Mouse (Mus musculus) activated CD4-positive, CD25-positive, alpha-beta regulatory T cell, adult 4 months (primary cell): ENCODE data around the gene Fam243. TPM values are rescaled to one million over a fixed set of nuclear protein-coding genes. Genes with fewer than 3 reads are reported as not detected.
A peak's percentile ranks its signal among the peaks of the same experiment; 100 is the strongest.

Source experiments
- ATAC-seq: one replicate; pipeline ENCODE4 v1.8.0; 2017
- polyA plus RNA-seq, 2 experiments: library from polyadenylated mRNA; unstranded; fragments of 100-300 nt; shearing (Covaris generic); gene quantifications; one replicate each; pipeline ENCODE4 v1.2.1; 2017

Fam243 gene
- polyA plus RNA-seq, 2 experiments from 2014 or later = not detected

DNA sequence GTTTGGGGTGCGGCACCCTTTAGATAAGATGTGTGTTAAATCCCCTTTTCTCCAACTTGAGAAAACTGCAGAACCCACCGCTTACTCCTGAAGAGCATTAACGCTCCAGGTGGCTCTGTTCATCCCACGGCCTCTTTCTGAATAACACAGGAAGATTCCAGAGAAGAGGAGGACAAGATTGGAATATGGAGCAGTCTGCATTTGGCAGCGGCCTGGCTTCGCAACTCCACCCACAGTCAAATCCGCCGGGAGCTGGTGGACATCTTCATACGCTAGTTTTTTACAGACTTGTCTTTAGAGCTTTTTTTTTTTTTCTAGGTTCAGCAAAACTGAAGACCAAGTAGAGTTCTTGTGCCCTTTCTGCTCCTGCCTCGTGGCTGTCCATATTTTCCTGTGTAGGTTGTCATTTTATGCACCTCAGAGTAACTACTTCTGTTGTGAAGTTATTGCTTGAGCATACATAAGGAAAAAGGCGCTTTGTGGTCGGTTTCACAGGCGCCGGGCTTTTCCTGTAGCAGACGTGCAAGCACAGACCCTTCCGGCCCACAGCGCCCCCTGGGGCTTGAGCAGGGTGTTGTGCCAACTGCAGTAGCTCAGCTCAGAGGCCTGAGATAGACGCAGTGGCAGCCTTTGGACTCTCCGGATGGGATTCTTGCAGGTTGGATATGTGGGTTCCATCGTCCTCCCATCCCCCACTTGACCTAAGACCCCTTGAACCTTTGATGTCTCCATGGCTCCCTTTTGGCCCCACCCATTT lies 1.7 kb downstream of the Fam243 start:
- peak; percentile 69 for ATAC-seq

DNA sequence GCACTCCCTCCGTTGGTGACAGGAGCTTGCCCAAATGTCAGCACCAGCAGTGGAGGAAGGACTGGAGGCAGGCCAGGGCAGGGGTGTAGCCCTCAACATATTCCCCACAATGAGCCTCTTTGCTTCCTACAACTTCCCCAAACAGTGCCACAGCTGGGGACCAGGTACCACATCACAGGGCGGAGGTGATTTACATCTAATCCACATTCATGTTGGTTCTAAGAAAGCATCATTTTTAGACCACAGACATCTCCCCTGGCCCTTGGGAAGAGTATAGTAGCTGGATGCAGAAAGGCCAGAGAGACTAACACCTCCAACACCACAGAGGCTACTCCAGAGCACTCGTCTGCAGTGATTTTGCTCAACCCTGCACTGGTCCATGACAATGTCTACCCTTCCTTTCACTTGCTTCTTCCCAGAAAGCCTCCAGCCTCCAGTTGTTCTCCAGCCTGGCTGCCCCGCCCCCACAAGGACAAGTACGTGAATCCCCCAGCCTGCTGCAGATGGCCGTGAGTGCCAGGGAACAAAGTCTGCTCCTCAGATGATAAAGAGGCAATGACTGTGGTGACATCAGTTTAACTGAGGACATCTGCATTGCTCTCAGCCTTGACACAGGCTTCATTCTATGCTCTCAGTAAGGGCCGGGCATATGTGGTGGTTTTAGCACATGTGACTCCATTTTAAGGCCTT lies 5.0 kb downstream of the Fam243 start:
- ATAC-seq = no peak

DNA sequence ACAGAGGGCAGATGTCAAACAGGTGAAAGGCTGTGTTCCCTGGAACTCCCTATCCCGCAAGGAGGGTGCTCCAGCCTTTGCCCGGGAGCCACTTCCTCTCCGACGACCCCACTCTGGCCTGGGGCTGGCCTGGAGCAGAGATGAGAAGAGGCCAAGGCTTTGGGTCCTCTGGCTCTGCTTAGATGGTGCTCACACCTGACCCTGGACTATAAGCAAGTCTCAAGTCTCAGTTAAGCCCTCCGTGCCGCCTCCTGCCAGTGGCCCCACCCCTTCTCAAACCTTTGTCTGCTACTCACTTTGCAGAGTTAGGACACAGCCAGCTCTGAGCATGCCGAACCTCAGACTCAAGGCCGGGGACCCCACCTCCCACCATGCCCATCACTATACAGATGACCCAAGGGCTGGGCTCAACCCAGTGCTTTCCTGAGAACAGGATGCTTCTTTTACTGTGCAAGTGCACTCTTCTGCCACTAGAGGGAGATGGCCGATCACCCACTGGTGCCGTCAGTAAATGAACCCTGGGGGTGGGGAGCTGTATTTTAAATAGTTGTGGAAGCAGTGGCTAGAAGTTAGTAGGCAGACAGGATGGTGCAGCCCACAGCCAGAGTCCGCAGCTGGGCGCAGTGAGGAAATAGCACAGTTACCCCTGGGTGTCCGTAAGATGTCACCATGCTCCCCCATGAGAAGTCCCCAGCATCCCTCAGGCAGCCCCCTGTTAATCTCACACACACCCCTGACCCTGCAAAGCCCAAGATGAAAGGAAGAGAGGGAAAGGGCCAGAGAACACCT lies 7.1 kb downstream of the Fam243 start:
- peak; percentile 77 for ATAC-seq

DNA sequence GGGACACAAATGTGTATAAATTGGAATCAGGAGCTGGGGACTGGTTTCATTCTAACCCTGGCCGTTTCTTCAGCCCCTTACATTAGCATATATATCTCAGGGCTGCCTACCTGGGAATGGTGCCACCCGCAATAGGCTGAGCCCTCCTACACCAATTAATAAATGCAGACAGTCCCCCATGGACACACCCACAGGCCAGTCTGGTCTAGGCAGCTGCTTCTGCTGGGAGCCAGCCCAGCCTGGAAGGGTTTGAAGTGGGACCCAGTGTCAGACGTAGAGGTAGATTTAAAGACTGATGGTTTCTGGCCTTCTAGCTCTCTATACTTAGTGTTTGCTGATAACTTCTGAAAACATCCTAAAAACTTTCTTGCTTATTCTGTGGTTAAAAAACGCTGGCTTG lies 12.1 kb downstream of the Fam243 start:
- no peak for ATAC-seq

DNA sequence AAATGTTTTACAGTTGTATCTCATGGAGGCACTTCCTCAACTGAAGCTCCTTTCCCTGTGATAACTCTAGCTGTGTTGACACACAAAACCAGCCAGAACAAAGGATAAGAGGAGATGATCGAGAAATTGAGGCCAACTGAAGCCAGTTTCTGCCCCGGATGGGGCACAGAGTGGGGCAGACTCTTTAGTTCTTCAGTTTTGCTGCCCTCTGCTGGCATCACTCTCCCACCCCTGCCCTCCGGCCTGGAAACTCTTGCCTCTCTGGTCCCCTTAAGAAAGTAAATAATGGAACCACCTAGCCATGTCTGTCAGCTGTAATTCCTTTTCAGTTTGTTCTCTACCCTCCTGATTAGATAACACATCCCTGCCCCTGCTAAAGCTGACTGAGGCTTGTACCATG lies 13.3 kb downstream of the Fam243 start:
- ATAC-seq = no peak

DNA sequence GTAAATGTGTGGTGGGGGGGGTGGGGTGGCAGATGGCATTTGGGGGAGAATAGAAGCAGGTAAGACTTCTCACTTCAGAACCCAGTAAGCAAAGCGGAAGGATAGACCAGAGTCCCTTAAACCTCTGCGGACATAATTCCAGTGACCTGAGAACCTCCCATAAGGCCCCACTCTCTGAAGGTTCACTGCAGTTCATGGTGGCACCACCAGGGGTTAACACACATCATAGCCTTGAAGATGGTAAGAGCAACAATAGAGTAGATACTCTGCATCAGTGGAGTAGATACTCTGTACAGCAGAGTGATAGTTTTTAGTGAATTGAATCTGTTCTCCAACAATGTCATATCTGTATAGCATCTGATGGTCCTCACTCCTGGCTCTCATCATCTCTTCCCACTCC lies 15.7 kb downstream of the Fam243 start:
- ATAC-seq = no peak

DNA sequence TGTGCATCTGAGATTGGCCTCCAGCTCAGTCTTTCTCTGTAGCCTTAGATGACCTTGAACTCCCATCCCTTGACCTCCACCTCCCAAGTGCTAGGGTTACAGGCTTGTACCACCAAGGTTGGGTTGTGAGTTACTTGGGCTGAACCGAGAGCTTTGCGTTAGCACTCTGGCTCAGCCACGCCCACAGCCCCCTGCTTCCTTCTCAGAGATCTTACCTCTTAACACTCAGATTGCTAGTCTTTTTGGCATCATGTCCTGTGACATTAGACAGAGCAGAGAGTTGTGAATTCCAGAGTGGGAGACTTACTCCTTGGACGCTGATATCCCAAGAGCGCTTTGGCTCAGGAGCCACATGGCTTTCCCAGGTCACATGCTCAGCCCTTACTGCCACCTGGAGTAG lies 18.7 kb downstream of the Fam243 start:
- ATAC-seq = no peak

DNA sequence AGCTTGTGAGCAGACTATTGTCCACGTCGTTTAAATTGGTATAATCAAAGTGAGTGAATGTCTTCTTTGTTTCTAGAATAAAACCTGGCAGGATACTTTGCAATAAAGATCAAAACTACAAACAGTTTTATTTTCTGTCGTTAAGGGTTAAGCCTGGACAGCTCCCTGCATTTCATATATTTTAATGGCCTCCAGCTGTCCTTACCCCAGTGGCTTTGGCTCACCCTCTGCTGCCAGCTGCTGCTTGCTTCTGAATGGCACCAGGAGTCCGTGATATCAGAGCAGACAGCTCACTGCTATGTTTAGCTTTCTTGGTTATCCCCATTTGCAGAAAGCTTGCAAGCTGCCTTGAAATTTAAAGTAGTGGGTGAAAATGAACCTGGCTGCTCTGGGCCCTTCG lies 19.3 kb downstream of the Fam243 start:
- no peak for ATAC-seq

DNA sequence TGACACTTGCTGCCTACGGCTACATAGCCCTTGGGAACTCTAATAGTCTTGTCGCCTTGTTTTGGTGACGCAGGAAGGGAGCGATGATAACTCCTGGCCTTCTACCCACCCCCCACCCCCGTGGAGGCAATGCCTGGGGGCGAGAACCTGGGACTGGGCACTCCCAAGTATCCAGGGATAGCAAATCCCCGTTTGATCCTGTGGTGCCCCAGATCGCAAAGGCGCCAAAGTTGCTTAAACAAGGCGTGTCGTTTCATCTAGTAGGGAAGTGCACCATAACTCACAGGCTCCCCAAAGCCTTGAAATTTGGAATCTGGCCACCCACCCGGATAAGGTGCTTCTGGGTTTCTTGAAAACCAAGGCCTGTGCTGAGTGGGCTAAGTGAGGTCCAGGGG lies 19.8 kb downstream of the Fam243 start:
- ATAC-seq = no peak

DNA sequence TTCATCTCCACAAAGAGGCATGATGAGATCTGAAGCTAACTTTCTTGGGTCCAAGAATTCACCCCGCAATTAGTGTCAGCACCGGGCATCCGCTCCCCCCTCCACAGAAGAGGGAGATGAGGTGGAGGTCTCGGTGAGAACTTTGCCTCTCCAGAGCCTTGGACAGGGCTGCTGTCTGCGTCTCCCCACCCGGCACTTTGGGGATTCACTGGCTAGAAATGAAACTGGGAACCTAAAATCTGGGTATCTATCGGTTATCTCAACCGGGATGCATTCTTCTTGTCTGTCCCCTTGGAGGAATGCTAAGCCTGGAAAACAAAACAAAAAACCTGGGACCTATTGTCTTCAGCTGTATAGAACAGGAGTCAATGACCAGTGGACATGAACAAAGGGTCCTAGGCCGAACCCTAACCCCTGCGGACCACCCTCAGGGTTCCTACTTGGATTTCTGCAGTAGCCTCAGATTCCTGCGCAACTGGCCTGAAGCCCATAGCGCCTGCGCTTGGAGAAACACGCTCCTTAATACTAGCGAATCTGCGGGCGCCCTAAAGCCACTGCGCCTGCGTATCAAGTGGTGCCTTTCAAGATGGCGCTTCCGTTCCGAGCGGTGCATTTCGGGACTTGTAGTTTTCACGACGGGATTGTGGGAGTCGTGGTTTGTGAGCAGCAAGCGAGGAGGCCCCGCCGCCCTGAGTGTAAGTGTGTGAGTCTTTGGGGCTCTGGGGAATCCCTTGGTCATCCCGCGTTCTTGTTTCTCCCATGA lies 20.4 kb downstream of the Fam243 start, which contains the start of gene Smim11:
Gene Smim11 (plus strand): TSS at position 638 of the 763 bp plus-strand sequence.
- ATAC-seq = peak; percentile 95

DNA sequence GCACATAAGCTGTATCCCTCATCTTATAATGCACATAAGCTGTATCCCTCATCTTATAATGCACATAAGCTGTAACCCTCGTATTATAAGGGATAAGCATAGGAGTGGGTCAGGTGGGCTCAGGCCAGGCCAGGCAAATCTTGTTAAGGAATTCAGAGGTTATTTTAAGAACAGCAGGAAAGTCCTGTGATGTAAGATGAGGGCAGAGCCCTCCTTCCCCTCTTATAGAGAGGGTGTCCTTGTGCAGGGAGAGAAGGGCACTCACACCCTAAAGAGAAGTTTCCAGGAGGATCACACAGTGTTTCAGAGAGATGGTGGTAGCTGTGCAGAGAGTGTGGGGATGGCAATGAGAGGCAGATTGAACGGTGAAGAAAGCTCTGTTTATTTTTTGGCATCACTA lies 25.9 kb downstream of the Fam243 start:
- no peak for ATAC-seq

DNA sequence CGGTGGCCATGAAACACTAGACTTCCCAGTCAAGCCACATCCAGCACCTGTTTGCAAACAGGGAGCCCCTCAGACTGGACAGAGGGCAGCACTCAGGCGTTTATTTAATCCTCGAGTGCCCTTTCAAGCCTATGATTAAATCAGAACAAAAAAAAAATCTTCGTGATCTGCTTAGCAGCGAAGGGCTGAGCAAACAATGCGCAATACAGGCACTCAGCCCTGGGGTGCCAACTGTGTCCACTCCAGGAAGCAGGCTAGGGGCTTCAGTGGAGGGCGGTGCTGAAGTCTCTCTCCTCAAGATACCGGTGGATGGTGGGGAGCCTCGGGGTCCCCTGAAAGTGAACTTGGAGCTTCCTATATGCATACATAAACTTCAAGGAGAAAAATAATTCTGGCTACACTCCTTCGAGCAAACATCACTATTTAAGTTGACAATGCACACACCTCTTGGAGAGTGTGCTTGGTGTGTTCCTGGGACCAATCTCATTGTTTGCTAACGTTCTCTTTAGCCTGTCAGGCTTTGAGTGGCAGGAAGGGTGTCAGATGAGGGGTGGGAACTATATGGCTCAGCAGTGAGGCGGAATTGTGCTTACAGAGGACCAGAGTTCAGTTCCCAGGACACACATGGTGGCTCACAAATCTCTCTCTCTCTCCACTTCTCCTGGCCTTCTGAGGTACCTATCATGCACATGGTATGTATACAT lies 26.8 kb downstream of the Fam243 start:
- ATAC-seq = no peak

DNA sequence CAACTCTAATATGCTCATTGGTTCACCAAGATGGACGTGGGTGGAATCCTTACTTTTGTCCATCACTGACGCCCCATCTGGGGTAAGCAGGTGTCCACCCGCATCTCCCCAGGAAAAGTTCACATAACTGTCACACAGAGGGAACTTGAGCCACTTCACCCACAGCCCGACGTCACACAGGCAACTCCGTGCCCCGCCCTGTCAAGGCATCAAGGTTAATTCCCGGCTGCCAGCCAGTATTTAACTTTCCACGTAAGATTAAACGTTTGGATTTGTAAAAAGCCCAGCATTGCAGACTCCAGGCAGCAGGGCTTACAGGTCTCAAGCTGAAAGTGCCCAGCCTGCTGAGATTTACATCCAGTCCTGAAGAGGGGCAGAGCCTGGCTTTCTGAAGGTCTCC lies 29.1 kb downstream of the Fam243 start, which contains the start of gene Kcne2:
Gene Kcne2 (plus strand): TSS at position 289 of the 400 bp plus-strand sequence.
- no peak for ATAC-seq

DNA sequence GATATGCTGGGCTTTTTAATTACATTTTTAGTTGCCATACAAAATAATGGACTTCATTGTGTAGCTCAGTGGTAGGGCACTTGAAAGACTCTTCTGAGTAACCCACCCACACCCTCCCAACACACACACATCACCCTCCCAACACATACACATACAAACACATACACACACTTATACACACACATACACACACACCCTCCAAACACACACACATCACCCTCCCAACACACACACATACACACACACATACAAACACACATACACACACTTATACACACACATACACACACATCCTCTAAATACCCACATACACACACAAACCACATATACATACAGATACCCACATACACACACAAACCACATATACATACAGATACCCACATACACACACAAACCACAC lies 31.2 kb downstream of the Fam243 start:
- no peak for ATAC-seq

DNA sequence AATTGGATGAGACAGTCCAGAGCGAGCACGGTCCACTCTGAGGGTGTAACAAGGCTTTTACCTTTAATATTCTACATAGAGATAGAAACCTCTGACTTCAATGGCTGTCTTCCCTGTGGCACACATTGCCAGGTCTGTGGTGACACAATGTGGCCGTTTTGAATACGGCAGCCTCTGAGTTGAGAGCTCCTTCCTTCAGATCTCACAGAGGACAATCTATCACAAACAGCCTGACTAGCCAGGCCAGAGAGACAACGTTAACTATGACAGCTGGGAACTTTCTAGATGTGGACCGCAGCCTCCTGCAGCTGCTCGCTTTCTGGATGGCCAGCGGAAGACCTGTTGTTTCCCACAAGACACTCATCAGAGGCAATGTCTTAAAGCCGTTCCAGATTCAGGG lies 32.5 kb downstream of the Fam243 start:
- no peak for ATAC-seq

DNA sequence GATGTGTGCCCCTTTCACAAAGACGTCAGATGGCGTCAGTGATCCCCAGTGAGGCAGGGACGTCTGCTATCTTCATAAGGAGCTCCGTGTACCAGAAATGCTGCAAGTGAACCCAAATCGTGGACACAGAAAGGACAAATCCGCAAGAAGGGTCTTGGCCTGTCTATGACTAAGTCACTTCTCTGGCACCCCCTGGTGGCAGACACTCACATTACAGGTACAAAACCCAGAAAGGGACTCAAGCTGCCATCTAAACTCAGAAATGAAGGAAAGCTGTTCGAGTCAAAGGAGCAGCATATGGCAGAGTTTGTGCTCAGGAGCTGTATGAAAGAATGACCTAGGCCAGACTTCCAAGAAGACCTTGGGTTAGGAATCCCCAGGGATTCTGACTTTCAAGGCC lies 34.6 kb downstream of the Fam243 start:
- no peak for ATAC-seq

DNA sequence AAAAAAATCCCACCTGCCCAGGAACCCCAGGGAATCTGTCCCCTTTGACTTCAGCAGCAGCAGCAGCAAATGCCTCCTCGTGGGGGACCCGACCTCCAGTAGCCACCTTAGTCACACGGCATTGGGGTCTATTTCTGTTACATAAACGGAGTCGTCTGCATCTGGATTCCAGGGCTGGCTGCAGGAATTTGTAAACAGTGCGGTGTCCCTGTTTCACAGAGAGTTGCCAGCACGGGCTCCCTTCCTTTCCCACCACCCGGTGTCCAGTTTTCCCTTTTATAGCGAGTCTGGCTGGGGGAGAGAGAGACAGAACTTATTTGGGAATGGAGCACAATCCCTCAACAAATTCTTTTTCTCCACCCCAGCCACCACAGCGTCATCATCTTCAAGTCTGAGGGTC lies 36.2 kb downstream of the Fam243 start:
- ATAC-seq = no peak

DNA sequence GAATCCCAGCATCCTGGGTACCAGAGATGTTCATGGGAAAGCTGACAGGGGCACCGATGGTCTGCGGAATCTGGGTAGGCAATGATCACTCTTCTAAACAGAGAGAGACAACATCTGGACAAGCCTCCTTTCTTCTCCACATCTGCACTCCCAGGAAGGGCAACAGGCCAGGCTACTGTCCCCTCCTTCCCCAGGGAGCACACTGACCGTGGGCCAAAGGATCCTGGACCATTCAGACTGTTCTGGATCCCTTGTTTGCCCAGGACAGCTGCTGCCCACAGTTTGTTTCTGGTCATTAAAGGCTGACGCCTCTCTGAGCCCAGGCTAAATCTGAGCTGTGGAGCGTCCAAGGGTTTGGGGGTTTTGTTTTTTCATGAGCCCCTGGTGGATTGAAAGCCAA lies 38.6 kb downstream of the Fam243 start:
- no peak for ATAC-seq

DNA sequence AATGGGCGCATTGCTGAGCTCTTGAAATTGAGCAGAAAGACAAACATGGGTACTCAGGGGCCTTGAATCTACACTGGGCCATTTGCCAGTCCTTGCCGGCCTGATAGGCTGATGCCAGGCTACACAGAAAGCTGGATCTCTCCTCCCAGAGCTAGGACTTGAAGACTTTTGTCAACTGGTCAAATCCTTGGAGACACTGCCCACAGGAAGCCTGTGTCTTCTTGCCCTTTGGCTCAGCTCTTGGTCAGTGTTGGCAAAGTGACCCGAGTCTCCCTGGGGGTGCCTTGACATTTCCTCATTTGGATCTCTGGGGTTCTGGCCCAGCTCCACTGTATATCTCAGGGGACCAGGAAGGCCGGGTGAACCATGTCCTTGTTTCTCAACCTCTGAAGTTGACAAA lies 45.7 kb downstream of the Fam243 start:
- no peak for ATAC-seq

DNA sequence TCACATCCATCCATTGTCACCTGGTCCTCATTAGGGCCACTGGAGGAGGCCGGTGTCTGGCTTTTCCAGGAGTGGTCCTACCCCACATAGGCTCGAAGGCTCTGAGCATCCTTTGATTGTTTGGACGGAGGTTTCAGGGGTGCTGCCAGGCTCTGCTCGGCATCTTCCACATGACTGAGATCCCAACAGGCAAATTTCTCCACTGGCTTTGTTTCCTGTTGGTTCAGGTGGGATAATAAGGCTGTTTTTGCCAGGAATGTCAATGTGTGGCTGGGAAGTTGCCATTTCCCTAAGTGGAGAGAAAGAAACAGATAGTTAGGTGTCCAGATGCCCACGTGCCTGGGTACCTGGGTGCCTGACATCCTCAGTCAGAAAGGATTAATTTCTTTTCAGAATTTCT lies 46.7 kb downstream of the Fam243 start:
- ATAC-seq = no peak
